Mouse (Mus musculus) heart, postnatal 14 days (tissue): Measurements from ENCODE around the gene Nlrp4f. TPM values are rescaled to one million over a fixed set of nuclear protein-coding genes. Genes with fewer than 3 reads are reported as not detected.

Source experiments
- DNase-seq, 2 experiments: peaks; one replicate each; pipeline ENCODE4 v3.0.0; 2021 to 2022
- intact Hi-C: fragments of 180-260 bp; cut with DNase I; formaldehyde crosslinking; loops from one replicate; pipeline ENCODE4 v1.15.1; 2025
- long read RNA-seq, 2 experiments: library from polyadenylated mRNA; stranded (forward); transcript quantifications; one replicate each; pipeline ENCODE4 v2.0.0; 2021
- total RNA-seq, 2 experiments: library from RNA; stranded (reverse); gene quantifications; 2 replicates each; pipeline ENCODE4 v1.2.3; 2021

Gene Nlrp4f
- not detected for total RNA-seq
- long read RNA-seq, experiment 1, result 0 reads
- long read RNA-seq, experiment 2, result 0 reads

DNA sequence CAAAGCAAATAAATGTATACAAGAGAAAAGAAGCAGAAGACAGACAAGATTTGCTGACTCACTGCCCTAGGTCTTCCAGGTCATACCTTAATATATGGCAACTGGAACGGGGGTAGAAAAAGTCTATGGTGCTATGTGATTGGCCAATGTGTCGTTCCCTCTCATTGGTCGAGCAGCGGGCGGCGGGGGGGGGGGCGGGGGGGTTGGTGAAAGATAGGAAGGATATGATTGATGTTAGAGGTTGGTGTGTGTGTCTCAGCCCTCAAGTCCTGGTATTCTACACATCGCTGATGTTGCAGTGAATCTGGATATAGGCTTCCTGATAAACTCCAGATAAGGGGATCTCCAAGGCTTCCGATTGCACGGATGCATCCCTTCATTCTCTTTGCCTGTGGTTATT, at the start of gene Nlrp4f:
Gene Nlrp4f, minus strand, starts transcription at position 101 of the 400 bp plus-strand sequence.
- intact Hi-C loops, result no loop called here
- no peak for DNase-seq

GRCm38 (mm10) chr13:65243273-65243672, 37.5 kb upstream of the Nlrp4f start:
- intact Hi-C loops, result loop anchor here (10.0 kb wide), 3 partner anchors 798 to 1088 kb away; partner anchors contain the start of genes Aaed1 and Zfp367
- no peak for DNase-seq

GRCm38 (mm10) chr13:65242319-65242787, 36.6 kb upstream of the Nlrp4f start:
- intact Hi-C loops, result loop anchor here (10.0 kb wide), 3 partner anchors 798 to 1088 kb away; partner anchors contain the start of genes Aaed1 and Zfp367

DNA sequence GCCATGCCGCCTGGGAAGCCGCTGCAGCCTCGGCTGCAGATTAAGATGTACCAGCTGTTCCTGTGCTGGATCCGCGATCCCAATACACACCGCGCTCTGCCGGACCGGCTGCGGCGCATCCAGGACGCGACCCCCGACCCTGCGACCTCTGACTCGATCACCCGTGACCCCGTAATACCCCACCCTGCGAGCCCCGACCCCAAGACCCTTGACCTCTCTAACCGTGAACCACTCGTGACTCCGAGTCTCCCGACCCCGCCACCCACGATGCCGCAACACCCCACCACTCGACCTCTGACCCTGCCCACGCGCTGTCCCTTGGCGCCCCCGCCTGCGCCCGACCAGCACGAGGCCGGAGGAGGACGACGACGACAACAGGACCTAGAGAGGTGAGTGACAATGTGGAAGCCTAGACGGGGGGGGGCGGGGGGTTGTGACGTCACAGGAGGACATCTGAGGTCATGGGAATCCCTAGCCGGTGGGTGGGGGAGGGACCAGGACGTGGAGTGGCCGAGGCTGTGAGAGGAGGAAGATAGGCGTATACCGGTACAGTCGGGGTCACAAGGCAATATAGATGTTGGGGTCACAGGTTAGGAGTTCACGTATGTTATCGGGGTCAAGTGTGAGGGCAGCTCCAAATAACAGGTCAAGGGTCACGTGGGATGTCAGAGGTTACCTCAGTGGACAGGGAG, 36.0 kb upstream of the Nlrp4f start:
- intact Hi-C loops, result loop anchor here (2.0 to 10.0 kb wide), 5 partner anchors 35 to 1087 kb away; partner anchors contain the start of genes Aaed1, Mfsd14b and Zfp367
- no peak for DNase-seq

More at GRCm38 (mm10) chr13:65242319-65242787, 36.6 kb upstream of the Nlrp4f start:
- no peak for DNase-seq

- DNase-seq, result peak; percentile 93 to 95
Measured at GRCm38 (mm10) chr13:65241099-65241626, 35.4 kb upstream of the Nlrp4f start.

DNA sequence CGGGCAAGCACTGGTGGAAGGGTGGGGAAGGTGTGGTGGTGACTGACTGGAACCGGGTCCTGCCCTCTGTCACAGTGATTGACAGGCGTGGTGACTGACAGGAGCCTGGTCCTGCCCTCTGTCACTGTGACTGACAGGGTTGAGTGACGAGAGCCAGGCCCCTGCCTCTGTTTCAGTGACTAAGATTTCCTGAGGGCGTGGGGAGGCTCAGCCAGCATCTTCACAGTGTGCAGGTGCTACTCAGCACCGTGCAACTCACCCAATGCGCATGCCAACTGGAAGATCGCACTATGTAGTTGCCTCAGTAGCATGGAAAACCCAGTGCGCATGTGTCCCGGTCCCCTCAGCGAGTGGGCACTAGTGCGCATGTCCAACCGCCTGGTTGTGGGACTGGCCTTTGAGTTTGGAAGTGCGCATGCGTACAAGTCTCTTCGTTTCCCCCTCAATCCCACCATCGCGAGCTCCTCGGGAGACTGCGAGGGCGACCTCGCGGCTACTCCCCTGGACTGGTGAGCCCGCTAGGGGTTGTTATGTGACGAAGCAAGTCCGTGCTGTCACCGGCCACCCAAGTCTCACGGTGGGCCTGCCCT, 34.8 kb upstream of the Nlrp4f start:
- peak; percentile 95 to 96 for DNase-seq
- intact Hi-C loops, result loop anchor here (2.0 to 10.0 kb wide), 5 partner anchors 36 to 1086 kb away; partner anchors contain the start of genes Aaed1, Mfsd14b and Zfp367

More at GRCm38 (mm10) chr13:65241099-65241626, 35.4 kb upstream of the Nlrp4f start:
- intact Hi-C loops, result loop anchor here (2.0 to 10.0 kb wide), 5 partner anchors 36 to 1086 kb away; partner anchors contain the start of genes Aaed1, Mfsd14b and Zfp367

DNA sequence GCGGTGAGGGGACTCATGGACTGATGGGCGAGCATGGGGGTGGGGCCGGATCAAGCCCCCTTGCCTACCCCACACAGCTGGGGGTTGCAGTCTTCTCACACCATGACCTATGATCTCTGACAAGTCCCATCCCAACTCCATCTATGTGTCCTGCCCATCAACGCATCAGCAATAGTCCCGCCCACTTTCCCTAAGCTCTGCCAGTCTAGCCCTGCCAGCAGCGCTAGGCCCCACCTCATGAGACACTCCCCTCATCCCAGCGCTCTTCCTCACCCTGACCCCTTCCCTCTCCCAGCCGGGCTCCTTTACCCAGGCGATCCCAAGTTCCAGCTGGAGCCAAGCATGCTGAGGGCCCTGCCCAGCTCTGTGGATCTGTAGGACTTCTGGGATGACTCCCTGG, 31.4 kb upstream of the Nlrp4f start:
- no peak for DNase-seq
- intact Hi-C loops, result no loop called here

- DNase-seq, result no peak
- intact Hi-C loops, result no loop called here
Measured at GRCm38 (mm10) chr13:65226657-65227056, 20.9 kb upstream of the Nlrp4f start.

GRCm38 (mm10) chr13:65225945-65226344, 20.2 kb upstream of the Nlrp4f start:
- no peak for DNase-seq
- intact Hi-C loops, result no loop called here

DNA sequence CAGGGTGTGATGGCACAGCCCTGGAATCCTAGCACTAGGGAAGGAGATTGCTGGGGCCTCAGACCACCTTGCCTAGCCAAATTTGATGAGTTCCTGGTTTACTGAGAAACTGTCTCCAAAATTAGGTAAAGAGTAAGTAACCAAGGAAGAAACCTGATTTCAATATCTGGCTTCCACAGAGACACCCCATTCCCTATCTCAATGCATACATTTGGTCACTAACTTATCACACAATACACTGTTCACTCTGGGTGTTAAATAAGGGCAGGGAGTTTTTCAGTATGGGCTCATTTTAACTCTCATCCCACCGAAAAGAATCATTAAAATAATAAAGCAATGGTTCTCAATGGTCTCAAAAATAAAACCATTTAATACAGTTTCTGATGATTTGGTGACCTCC, 5.1 kb downstream of the Nlrp4f start:
- no peak for DNase-seq
- intact Hi-C loops, result no loop called here

DNA sequence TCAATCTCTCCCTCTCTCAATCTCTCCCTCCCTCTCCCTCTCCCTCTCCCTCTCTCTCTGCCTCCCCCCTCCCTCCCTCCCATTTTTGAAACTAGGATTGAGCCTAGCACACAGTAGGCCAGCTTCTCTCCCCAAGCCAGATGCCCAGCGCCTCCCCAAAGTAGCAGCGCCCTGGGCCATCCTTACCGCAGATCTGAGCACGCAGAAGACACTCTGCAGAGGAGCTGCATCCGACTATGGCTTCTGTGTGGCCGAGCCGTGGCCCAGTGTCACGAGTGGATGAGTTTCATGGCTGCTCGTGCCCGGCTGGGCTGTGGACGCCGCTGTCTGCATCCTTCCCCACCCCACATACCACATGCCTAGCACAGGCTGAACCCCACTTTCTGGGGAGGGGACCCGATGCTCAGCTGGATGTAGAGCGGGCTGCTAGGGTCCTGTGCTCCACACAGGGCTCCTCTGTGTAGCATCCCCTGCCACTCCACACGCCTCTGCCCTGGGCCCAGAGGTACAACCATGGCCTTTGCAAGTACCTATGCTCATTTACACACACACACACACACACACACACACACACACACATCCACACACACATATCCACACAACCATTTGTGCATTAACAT, 29.2 kb downstream of the Nlrp4f start:
- no peak for DNase-seq
- intact Hi-C loops, result loop anchor here (2.0 kb wide), 1 partner anchor 134 kb away; no protein-coding TSS in a partner anchor

GRCm38 (mm10) chr13:65175734-65176471, 29.9 kb downstream of the Nlrp4f start:
- intact Hi-C loops, result loop anchor here (2.0 kb wide), 1 partner anchor 135 kb away; no protein-coding TSS in a partner anchor
- peak; percentile 36 to 42 for DNase-seq

- intact Hi-C loops, result no loop called here
Measured at GRCm38 (mm10) chr13:65174102-65174501, 31.7 kb downstream of the Nlrp4f start.

DNA sequence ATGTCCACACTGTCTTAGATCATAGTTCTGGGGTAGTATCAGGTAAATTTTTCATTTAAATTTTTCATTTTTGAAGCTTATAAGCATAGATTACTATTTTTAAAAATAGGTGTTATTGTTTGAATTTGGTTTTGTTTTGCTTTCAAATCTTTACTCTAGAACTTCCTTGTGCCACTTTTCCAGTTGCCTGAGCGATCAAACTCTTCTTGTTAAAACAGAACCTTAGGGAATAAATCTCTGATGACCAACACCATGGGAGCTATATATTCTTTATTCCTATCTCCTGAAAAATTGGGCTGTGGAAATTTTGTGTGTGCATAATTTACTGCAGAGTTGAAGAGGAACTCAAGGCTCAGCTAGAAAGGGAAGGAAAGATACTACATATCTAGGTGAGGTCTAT, 55.8 kb downstream of the Nlrp4f start, which contains the start of gene Olfr466:
Gene Olfr466, plus strand, starts transcription at position 301 of the 400 bp plus-strand sequence.
- intact Hi-C loops, result no loop called here
- DNase-seq, result no peak

More at GRCm38 (mm10) chr13:65174102-65174501, 31.7 kb downstream of the Nlrp4f start:
- no peak for DNase-seq

DNA sequence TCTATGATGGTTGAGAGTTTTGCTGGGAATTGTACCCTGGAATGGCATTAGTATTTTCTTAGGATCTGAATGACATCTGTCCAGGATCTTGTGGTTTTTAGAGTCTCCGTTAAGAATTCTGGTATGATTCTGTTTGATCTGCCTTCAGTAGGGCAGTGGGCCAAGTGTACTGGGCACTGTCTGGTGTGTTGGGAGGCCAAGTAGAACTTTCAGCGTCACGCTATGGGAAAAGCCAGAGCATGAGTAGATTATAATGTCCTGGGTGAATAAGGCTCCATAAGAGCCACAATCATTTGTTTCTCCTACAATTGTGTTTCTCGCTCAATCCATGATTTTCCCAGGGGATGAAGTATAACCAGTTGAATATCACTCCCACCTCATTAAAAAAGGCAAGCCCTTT, 68.0 kb downstream of the Nlrp4f start, which contains the start of gene Olfr465-ps1:
Gene Olfr465-ps1, plus strand, starts transcription at position 301 of the 400 bp plus-strand sequence.
- no peak for DNase-seq
- intact Hi-C loops, result no loop called here
